Mouse (Mus musculus): Measurements from ENCODE around the gene Ankfy1.
"Not testable (repeated sequence)": the region's sequence is repeated elsewhere in the genome, so short reads cannot be mapped to it uniquely, and the experiment has no call there.

The Ankfy1 gene

GRCm38 (mm10) chr11:72689551-72690510 is at the start of gene Ankfy1:
Ankfy1 (plus strand) TSS chr11:72690006.
- DNase-seq, result peak; percentile 92 to 95

- DNase-seq, result no peak
These were observed 47.1 kb upstream of the Ankfy1 start for GRCm38 (mm10) chr11:72642730-72643129.

GRCm38 (mm10) chr11:72645386-72645785 is 44.4 kb upstream of the Ankfy1 start:
- DNase-seq, result no peak

GRCm38 (mm10) chr11:72650347-72650746 is 39.5 kb upstream of the Ankfy1 start:
- DNase-seq, result no peak

GRCm38 (mm10) chr11:72659918-72660317 is 29.9 kb upstream of the Ankfy1 start:
- DNase-seq, result no peak

- no peak for DNase-seq
These were observed 29.4 kb upstream of the Ankfy1 start for GRCm38 (mm10) chr11:72660359-72660758.

- no peak for DNase-seq
These were observed 25.2 kb upstream of the Ankfy1 start for GRCm38 (mm10) chr11:72664641-72665040.

GRCm38 (mm10) chr11:72670634-72671033 is 19.2 kb upstream of the Ankfy1 start:
- DNase-seq, result no peak

- no peak for DNase-seq
These were observed 18.4 kb upstream of the Ankfy1 start for GRCm38 (mm10) chr11:72671294-72671988.

GRCm38 (mm10) chr11:72672438-72672837 is 17.4 kb upstream of the Ankfy1 start:
- DNase-seq, result no peak

GRCm38 (mm10) chr11:72675280-72675679 is 14.5 kb upstream of the Ankfy1 start:
- no peak for DNase-seq

- no peak for DNase-seq
These were observed 9.1 kb upstream of the Ankfy1 start for GRCm38 (mm10) chr11:72680726-72681125.

GRCm38 (mm10) chr11:72683402-72683801 is 6.4 kb upstream of the Ankfy1 start:
- DNase-seq, result no peak

- no peak for DNase-seq
These were observed 3.1 kb upstream of the Ankfy1 start for GRCm38 (mm10) chr11:72686697-72687096.

- DNase-seq, result no peak
These were observed 1.6 kb upstream of the Ankfy1 start for GRCm38 (mm10) chr11:72688242-72688641.

- DNase-seq, result no peak
These were observed 691 bp upstream of the Ankfy1 start for GRCm38 (mm10) chr11:72689115-72689514.

GRCm38 (mm10) chr11:72692353-72692752 is 2.5 kb downstream of the Ankfy1 start:
- DNase-seq, result no peak

- no peak for DNase-seq
These were observed 5.2 kb downstream of the Ankfy1 start for GRCm38 (mm10) chr11:72695025-72695424.

GRCm38 (mm10) chr11:72696368-72696971 is 6.7 kb downstream of the Ankfy1 start:
- DNase-seq, result no peak

- DNase-seq, result no peak
These were observed 7.5 kb downstream of the Ankfy1 start for GRCm38 (mm10) chr11:72697323-72697722.

GRCm38 (mm10) chr11:72705111-72705510 is 15.3 kb downstream of the Ankfy1 start:
- DNase-seq, result not testable (repeated sequence)

GRCm38 (mm10) chr11:72712721-72713120 is 22.9 kb downstream of the Ankfy1 start:
- DNase-seq, result peak in 1 of 2 experiments; percentile 27

GRCm38 (mm10) chr11:72718161-72718560 is 28.4 kb downstream of the Ankfy1 start:
- no peak for DNase-seq

Measured in cerebellum, postnatal 25 days (tissue).